Mouse (Mus musculus) lung, adult 2 months (tissue): ENCODE measurements around the gene Sesn3.

Source experiments
- CTCF ChIP-seq: fragments of 200-500 bp; IDR thresholded peaks from 2 replicates; pipeline ENCODE4 v1.5.1; 2011; ENCODE audit warnings: mild to moderate bottlenecking, low read length, control low read depth; ENCODE audit not compliant: insufficient read depth
- POLR2A ChIP-seq: fragments of 200-500 bp; IDR thresholded peaks from 2 replicates; pipeline ENCODE4 v1.6.1; 2011; ENCODE audit warnings: low read depth, mild to moderate bottlenecking, control low read depth, low read length, borderline replicate concordance; ENCODE audit errors: extremely low read depth

DNA sequence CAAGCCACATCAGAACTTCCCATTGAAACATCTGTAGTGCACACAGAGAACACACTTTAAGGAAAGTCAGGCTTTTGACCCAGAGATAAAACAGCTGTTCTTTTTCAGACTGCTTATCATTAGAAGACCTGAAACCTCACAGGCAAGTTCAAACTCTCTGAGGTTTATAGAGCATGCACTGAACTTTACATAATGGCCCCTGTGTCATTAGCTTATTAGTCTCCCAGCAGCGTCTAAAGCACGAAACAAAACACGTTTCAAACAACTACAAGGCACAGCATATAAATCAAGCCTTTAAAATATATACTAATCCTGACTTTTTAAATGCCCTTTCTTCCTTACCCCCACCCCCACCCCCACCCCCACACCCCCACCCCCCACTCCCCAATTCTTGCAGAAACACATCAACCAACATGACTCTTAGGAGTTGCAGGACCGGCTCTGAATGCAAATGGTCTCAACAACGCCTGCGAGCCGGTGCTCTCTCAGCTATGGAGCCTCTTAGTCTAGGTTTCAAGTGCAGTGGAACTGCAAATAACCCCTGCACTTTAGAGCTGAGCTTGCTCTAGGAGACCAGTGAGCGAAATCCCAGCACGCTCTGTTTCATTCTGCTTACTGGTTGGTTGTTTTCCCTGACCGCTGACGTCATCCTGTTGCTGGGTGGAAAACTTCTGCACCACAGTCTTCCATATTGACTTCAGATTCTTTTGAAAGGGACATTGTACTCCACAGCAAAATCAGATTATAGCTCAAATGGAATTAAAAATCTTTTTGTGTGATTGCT lies 28.7 kb upstream of the Sesn3 start:
- TF ChIP-seq POLR2A (no peak), CTCF (no peak)
